Mouse (Mus musculus) small intestine, adult 2 months (tissue): Measurements from ENCODE around the gene Clic4.

Source experiments
- CTCF ChIP-seq: fragments of 200-500 bp; IDR thresholded peaks from 2 replicates; pipeline ENCODE4 v1.5.1; 2012; ENCODE audit warnings: low read depth, mild to moderate bottlenecking, control low read depth, inconsistent platforms, low read length, moderate library complexity, mixed read lengths; ENCODE audit not compliant: insufficient replicate concordance, insufficient read length; ENCODE audit errors: extremely low read depth
- POLR2A ChIP-seq: fragments of 200-500 bp; IDR thresholded peaks from 2 replicates; pipeline ENCODE4 v1.6.1; 2012; ENCODE audit warnings: low read depth, mild to moderate bottlenecking, control low read depth, inconsistent platforms, low read length, moderate library complexity

DNA sequence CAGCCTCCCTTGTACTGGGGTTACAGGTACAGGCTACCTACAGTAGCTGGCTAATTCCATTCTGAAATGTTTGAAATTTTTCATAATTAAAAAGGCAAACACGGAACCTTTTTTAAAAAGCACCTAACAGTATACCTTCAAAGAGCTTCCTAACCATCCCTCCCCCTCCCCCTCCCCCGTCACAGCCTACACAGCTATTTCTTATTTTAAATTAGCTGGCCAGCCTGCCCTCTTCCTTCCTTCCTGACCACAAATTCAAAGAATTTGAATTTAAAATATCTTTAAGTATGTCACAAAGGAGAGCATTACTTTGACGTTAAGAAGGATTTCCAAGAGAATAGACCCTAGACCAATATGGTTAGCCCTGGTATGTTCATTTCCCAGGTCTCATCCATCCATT is 44.5 kb downstream of the Clic4 start:
- TF ChIP-seq POLR2A: no peak
- no peak for TF ChIP-seq CTCF
